Mouse (Mus musculus) heart, adult 2 months (tissue): ENCODE measurements at regions not wholly inside any gene's neighbourhood (a gene's known extent, or its start where the extent isn't known, plus 50 kb on each side); places are given as distances from the start of the nearest gene placed in this dataset.

ENCODE experiments used
- DNase-seq, 2 experiments: peaks; one replicate each; pipeline ENCODE4 v3.0.0; 2021
- H3K27ac ChIP-seq: fragments of 200-600 bp; 2 replicates; pipeline ENCODE4 v1.8.1; 2022
- H3K27me3 ChIP-seq: fragments of 200-500 bp; 2 replicates; pipeline ENCODE4 v1.6.1; 2012; ENCODE audit warnings: mild to moderate bottlenecking, low read length, inconsistent platforms, mixed read lengths; ENCODE audit not compliant: control insufficient read depth, insufficient read depth
- H3K36me3 ChIP-seq: fragments of 200-500 bp; 2 replicates; pipeline ENCODE4 v1.6.1; 2012; ENCODE audit warnings: low read length, inconsistent platforms; ENCODE audit not compliant: control insufficient read depth, insufficient read depth
- H3K4me1 ChIP-seq: fragments of 200-500 bp; 2 replicates; pipeline ENCODE4 v1.6.1; 2011; ENCODE audit warnings: low read length; ENCODE audit not compliant: control insufficient read depth, insufficient read depth
- H3K4me3 ChIP-seq: fragments of 200-600 bp; 2 replicates; pipeline ENCODE4 v1.8.1; 2022
- H3K79me2 ChIP-seq: fragments of 200-500 bp; replicated peaks from 2 replicates; pipeline ENCODE4 v1.6.1; 2012; ENCODE audit warnings: mild to moderate bottlenecking, inconsistent platforms, low read length, moderate library complexity, mixed read lengths; ENCODE audit not compliant: control insufficient read depth, insufficient read depth
- H3K9ac ChIP-seq: fragments of 200-500 bp; 2 replicates; pipeline ENCODE4 v1.6.1; 2012; ENCODE audit warnings: low read depth, mild to moderate bottlenecking, control low read depth, inconsistent platforms, low read length, mixed read lengths
- CTCF ChIP-seq: fragments of 200-600 bp; IDR thresholded peaks from 2 replicates; pipeline ENCODE4 v1.8.1; 2022; ENCODE audit warnings: antibody characterized with exemption, mild to moderate bottlenecking, moderate library complexity
- EP300 ChIP-seq: fragments of 200-500 bp; IDR thresholded peaks from 2 replicates; pipeline ENCODE4 v1.6.1; 2011; ENCODE audit warnings: low read depth, low read length, control low read depth; ENCODE audit not compliant: insufficient read depth
- POLR2A ChIP-seq: fragments of 200-500 bp; IDR thresholded peaks from 2 replicates; pipeline ENCODE4 v1.6.1; 2011; ENCODE audit warnings: mild to moderate bottlenecking, low read depth, low read length, control low read depth; ENCODE audit not compliant: insufficient read depth
- WGBS: fragments of 180-500 bp; shearing (Covaris S2); methylation state at CpG from one replicate; pipeline ENCODE4 v1.1.7; 2018; 5-methylcytosine and 5-hydroxymethylcytosine counted together
- intact Hi-C: fragments of 180-260 bp; cut with DNase I; formaldehyde crosslinking; loops from one replicate; pipeline ENCODE4 v1.15.1; 2025

DNA sequence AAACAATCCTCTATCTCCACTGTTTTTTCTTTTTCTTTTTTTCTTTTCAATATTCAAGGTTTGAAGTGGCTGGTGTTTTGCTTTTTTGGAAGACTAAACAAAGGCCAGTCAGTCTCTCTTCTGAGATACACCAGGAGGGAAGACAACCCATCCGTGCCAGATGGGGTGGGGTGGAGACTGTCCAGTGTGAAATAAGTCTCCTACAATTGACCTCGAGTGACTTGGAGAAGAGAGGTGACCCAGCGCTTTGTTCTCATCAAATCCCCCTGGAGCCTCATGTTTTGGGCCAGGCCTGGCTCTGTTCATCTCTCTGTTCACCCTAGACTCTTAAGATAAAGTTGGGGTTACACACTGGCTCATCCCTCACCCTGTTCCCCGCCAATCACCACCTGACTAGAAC is 169.2 kb upstream of the Tbca start:
- H3K4me1 ChIP-seq: no peaks in the 10 kb centered on the region
- no peaks in the 10 kb centered on the region for H3K79me2 ChIP-seq
- no peaks in the 10 kb centered on the region for H3K36me3 ChIP-seq
- intact Hi-C loops: no loop called here
- H3K4me3 ChIP-seq: no peak overlapping the region
- H3K9ac ChIP-seq: no peak overlapping the region
- 66% methylated on average over 4 of the region's 4 CpGs for WGBS
- TF ChIP-seq CTCF: no peak
- TF ChIP-seq POLR2A: no peak
- TF ChIP-seq EP300: no peak
- DNase-seq: no peak
- H3K27me3 ChIP-seq: no peaks in the 10 kb centered on the region
- H3K27ac ChIP-seq: no peak overlapping the region

DNA sequence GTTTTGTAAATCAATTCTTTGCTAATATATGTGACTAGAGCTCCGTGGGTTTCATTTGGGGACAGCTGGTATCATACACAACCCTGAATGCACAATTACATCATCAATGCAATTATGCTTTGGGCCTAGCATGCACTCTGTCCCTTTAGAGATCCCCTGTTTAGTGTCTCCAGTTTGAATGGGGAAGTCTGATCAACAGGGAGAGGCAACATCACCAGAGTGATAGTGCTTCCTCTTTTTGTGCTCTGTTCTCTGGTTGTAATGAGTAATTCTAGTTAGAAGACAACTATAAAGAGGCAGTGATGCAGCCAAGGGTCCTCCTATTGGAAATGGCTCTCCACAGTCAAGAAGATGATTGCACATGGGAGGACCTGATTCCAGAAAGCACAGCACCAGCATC is 158.7 kb upstream of the Tbca start:
- no peaks in the 10 kb centered on the region for H3K79me2 ChIP-seq
- intact Hi-C loops: no loop called here
- H3K27me3 ChIP-seq: no peaks in the 10 kb centered on the region
- no peak overlapping the region for H3K4me3 ChIP-seq
- 73% methylated on average over 1 of the region's 1 CpGs for WGBS
- H3K27ac ChIP-seq: no peak overlapping the region
- no peaks in the 10 kb centered on the region for H3K36me3 ChIP-seq
- no peak for TF ChIP-seq CTCF
- no peak for TF ChIP-seq POLR2A
- TF ChIP-seq EP300: no peak
- no peaks in the 10 kb centered on the region for H3K4me1 ChIP-seq
- no peak overlapping the region for H3K9ac ChIP-seq
- DNase-seq: no peak

- Histone ChIP-seq H3K27ac (no peak overlapping the region), H3K36me3 (no peaks in the 10 kb centered on the region), H3K4me3 (no peak overlapping the region), H3K79me2 (no peaks in the 10 kb centered on the region), H3K9ac (no peak overlapping the region), H3K27me3 (no peaks in the 10 kb centered on the region), H3K4me1 (no peaks in the 10 kb centered on the region)
- TF ChIP-seq EP300 (no peak), CTCF (no peak), POLR2A (no peak)
- no peak for DNase-seq
- intact Hi-C loops: no loop called here
- 92% methylated on average over 6 of the region's 6 CpGs for WGBS
Measured at GRCm38 (mm10) chr13:94630685-94631084, 158.0 kb upstream of the Tbca start.

DNA sequence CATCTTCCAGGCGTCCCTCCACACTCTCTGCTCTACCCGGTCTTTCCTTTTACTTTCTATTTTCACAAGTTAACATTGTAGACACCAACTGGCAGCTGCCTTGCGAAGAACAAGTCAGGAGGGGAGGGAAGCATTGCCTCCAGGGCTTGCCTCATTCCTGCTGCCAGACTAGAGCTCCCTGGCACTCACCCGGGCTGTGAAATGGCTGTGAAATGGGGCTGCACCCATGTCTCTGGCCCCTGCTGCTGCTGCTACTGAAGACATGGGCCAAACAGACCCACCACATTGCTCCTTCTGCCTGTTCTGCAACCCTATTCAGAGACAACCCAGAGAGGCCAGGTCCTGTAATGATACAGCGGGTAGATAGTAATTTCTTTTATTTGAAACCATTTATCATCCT is 156.0 kb upstream of the Tbca start:
- H3K27ac ChIP-seq: no peak overlapping the region

DNA sequence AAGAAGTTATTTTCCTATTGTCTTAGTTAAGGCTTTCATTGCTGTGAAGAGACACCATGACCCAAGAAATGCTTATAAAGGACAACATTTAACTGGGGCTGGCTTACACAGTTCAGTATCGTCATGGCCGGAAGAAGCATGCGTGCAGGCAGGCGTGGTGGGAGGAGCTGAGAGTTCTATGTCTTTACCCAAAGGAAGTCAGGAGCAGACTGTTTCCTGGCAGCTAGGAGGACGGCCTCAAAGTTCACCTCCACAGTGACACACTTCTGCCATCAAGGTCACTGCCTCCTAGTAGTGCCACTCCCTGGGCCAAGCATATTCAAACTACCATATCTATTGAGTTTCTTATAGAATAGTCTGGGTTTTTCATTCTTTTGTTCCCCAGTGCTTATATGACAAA is 148.4 kb upstream of the Tbca start:
- Histone ChIP-seq H3K27ac (no peak overlapping the region), H3K4me3 (no peak overlapping the region), H3K27me3 (no peaks in the 10 kb centered on the region), H3K9ac (no peak overlapping the region), H3K36me3 (no peaks in the 10 kb centered on the region), H3K4me1 (no peaks in the 10 kb centered on the region), H3K79me2 (no peaks in the 10 kb centered on the region)
- intact Hi-C loops: no loop called here
- WGBS: 57% methylated on average over 5 of the region's 5 CpGs
- TF ChIP-seq CTCF (no peak), EP300 (no peak), POLR2A (no peak)
- no peak for DNase-seq

More for the DNA sequence above, 156.0 kb upstream of the Tbca start:
- Histone ChIP-seq H3K4me1 (no peaks in the 10 kb centered on the region), H3K4me3 (no peak overlapping the region), H3K27me3 (no peaks in the 10 kb centered on the region), H3K79me2 (no peaks in the 10 kb centered on the region), H3K9ac (no peak overlapping the region), H3K36me3 (no peaks in the 10 kb centered on the region)
- no peak for DNase-seq
- TF ChIP-seq CTCF (no peak), EP300 (no peak), POLR2A (no peak)
- WGBS: 39% methylated on average over 5 of the region's 5 CpGs
- intact Hi-C loops: no loop called here

- intact Hi-C loops: no loop called here
- 78% methylated on average over 19 of the region's 19 CpGs for WGBS
- H3K27ac ChIP-seq: no peak overlapping the region
- H3K79me2 ChIP-seq: no peaks in the 10 kb centered on the region
- H3K4me3 ChIP-seq: no peak overlapping the region
- no peak for TF ChIP-seq POLR2A
- TF ChIP-seq EP300: no peak
- no peak for TF ChIP-seq CTCF
- no peaks in the 10 kb centered on the region for H3K36me3 ChIP-seq
- DNase-seq: no peak
- H3K9ac ChIP-seq: no peak overlapping the region
- H3K27me3 ChIP-seq: no peaks in the 10 kb centered on the region
- H3K4me1 ChIP-seq: no peaks in the 10 kb centered on the region; the same call in 1 of the 2 replicates
Measured at GRCm38 (mm10) chr13:94645241-94646206, 143.2 kb upstream of the Tbca start.
